Mouse (Mus musculus) left cerebral cortex, postnatal 25 days (tissue): Measurements from ENCODE around the gene Tspan11. TPM values are rescaled to one million over a fixed set of nuclear protein-coding genes. Genes with fewer than 3 reads are reported as not detected.
A peak's percentile ranks its signal among the peaks of the same experiment; 100 is the strongest.

ENCODE experiments used
- DNase-seq, 2 experiments: peaks; one replicate each; pipeline ENCODE4 v3.0.0; 2022; ENCODE audit warnings: low spot score in 2 of 2, mixed read lengths in 1 of 2
- intact Hi-C: fragments of 180-260 bp; cut with DNase I; formaldehyde crosslinking; loops from one replicate; pipeline ENCODE4 v1.15.1; 2025
- total RNA-seq, 2 experiments: library from RNA; stranded (reverse); gene quantifications; 2 replicates each; pipeline ENCODE4 v1.2.3; 2021

Gene Tspan11
- total RNA-seq, 2 experiments from 2014 or later = 8.9 to 9.0 TPM

GRCm38 (mm10) chr6:127921996-127922395 lies 34.6 kb downstream of the Tspan11 start:
- no peak for DNase-seq
- intact Hi-C loops = loop anchor here (5.0 kb wide), 1 partner anchor 70 kb away; no protein-coding TSS in a partner anchor

DNA sequence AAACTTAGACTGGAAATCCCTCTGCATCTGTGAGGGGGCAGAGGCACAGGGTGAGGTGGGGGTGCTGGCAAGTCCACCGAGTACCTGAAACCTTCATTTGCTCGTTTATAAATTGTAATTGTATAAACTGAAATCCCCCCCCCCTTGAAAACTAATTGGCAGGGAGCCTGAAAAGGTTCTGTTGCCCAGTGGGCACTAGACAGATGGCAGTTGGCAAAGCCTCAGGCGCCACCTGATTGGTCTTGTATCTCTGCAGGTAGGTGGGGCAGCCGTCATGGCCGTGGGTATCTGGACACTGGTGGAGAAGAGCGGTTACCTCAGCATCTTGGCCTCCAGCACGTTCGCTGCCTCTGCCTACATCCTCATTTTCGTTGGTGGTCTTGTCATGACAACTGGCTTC lies 35.9 kb downstream of the Tspan11 start:
- intact Hi-C loops = loop anchor here (5.0 kb wide), 1 partner anchor 71 kb away; no protein-coding TSS in a partner anchor
- DNase-seq = no peak

GRCm38 (mm10) chr6:127924750-127925149 lies 37.4 kb downstream of the Tspan11 start:
- DNase-seq = peak in 1 of 2 experiments; percentile 69
- intact Hi-C loops = loop anchor here (5.0 kb wide), 3 partner anchors 72 to 297 kb away; no protein-coding TSS in a partner anchor

GRCm38 (mm10) chr6:127925915-127926314 lies 38.5 kb downstream of the Tspan11 start:
- DNase-seq = peak; percentile 73 to 94

DNA sequence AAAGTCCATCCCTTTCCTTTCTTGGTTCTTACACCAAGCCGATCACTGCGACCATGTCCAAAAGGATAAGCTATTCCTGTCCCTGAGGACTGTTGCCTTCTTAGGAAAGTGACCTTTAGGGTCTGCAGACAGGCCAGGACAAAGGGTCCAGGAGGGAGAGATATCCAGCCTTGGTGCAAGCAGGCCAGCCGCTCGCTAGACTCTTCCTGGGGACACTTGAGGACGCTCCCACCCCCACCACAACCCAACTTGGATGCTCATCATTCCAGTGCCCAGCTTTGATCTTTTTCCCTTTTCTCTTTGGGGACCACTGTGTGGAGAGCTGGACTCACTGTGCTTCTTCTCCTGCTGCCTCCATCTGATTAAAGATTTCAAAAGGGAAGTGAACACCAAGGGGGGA lies 41.3 kb downstream of the Tspan11 start:
- intact Hi-C loops = loop anchor here (5.0 kb wide), 2 partner anchors 266 to 301 kb away; no protein-coding TSS in a partner anchor
- no peak for DNase-seq

More at GRCm38 (mm10) chr6:127925915-127926314, 38.5 kb downstream of the Tspan11 start:
- intact Hi-C loops = loop anchor here (1.0 to 5.0 kb wide), 3 partner anchors 157 to 299 kb away; partner anchors contain the start of gene Prmt8

DNA sequence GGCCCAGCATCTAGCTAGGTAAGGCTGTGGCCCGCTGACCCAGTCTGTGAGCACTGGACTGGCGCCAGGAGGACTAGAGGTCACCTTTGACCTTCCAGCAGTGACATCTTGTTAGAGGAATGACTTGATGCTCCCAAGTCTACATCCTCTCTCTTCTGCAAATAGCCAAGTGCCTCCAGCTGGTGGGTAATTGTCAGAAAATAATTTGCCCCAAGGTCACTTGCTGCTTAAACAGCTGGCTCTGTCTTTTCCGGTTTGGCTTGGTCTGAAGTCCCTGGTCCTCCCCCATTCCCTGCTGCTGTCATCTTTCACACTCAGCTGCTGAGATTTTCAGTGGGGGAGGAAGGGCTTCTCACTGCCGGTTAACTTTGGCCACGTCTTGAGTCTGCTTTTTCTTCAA lies 45.3 kb downstream of the Tspan11 start:
- intact Hi-C loops = no loop called here
- DNase-seq = peak in 1 of 2 experiments; percentile 70

DNA sequence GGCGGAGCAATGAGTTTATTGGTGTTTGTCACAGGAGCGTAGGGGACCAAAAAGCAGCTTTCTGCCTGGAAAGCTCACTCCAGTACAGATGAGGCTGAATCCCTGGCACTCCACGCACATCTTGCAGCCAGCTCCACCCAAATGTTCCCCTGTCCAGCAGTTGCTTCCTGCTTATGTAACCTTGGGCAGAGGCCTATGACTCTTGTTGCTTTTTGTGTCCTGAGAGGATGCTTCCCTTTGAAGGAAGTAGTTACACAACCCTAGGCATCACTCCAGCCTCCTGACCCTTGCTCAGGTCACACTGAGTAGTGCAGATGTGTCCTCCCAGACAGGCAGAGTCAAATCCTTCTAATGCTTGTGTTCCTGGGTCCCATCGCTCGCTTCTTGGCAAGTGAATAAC lies 46.5 kb downstream of the Tspan11 start:
- no peak for DNase-seq
- intact Hi-C loops = no loop called here

DNA sequence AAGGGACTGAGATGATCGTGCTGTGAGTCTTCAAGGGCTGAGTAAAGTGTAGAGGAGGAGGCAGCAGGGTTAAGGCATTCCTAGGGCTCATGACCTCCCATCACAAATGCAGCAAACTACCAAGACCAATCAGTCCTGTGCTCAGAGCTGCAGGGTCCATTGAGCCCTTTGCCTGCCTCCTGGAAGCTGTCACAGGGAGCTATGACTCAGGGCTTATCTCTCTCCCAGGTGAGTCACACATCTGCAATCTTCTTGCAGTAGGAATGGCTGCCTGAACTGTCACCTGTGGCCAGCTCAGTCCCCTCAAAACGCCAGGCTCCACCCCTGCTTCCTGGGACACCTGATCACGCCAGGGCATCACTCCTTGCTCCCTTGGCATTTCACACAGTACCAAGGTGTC lies 47.7 kb downstream of the Tspan11 start:
- intact Hi-C loops = no loop called here
- DNase-seq = no peak

- intact Hi-C loops = no loop called here
- no peak for DNase-seq
Measured at GRCm38 (mm10) chr6:127942421-127942820, 55.0 kb downstream of the Tspan11 start.

GRCm38 (mm10) chr6:127945725-127946124 lies 58.3 kb downstream of the Tspan11 start:
- peak; percentile 79 to 87 for DNase-seq
- intact Hi-C loops = loop anchor here (2.0 to 5.0 kb wide), 4 partner anchors 43 to 403 kb away; partner anchors contain the start of gene Prmt8

GRCm38 (mm10) chr6:127948656-127949055 lies 61.3 kb downstream of the Tspan11 start:
- intact Hi-C loops = loop anchor here (5.0 kb wide), 3 partner anchors 181 to 406 kb away; partner anchors contain the start of gene Prmt8

DNA sequence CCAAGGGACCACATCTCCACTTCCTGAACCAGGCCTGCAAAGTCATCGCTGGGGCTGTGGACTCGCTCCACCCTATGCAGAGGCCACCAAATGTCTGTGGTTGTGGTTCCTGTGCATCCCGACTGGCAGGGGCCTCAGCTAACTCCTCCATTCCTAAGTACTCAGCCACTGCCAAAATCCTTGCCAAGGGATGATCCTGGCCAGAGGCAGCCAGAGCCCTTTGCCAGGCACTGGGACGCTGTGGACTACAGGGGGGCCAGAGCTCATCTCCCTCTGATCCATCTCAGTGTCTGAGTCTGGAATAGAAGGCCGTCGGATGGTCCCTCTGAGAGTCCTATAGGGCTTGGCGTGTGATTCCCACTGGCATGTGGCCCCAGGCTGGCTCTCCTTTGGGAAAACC lies 62.5 kb downstream of the Tspan11 start:
- DNase-seq = no peak
- intact Hi-C loops = loop anchor here (5.0 kb wide), 3 partner anchors 183 to 408 kb away; partner anchors contain the start of gene Prmt8

More at GRCm38 (mm10) chr6:127948656-127949055, 61.3 kb downstream of the Tspan11 start:
- no peak for DNase-seq

DNA sequence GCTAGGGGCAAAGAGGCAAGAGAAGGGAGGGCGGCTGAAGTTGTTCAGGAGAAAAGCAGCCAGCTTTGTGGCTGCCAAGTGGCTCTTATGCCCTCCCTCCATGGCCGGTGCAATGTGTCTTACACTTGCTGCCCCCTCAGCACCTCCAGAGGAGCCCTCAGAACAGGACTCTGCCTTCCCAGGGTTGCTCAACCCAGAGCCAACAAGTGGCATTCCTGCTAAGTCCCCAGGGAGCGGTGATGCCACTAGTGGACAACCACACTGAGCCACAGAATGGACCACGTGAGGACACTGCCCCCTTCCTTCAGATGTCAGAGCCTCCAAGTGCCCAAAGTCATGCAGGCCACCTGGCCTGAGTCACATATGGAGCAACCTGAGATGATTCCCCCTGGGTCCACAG lies 65.7 kb downstream of the Tspan11 start:
- intact Hi-C loops = no loop called here
- no peak for DNase-seq

- DNase-seq = no peak
- intact Hi-C loops = no loop called here
Measured at GRCm38 (mm10) chr6:127956172-127956571, 68.8 kb downstream of the Tspan11 start.

DNA sequence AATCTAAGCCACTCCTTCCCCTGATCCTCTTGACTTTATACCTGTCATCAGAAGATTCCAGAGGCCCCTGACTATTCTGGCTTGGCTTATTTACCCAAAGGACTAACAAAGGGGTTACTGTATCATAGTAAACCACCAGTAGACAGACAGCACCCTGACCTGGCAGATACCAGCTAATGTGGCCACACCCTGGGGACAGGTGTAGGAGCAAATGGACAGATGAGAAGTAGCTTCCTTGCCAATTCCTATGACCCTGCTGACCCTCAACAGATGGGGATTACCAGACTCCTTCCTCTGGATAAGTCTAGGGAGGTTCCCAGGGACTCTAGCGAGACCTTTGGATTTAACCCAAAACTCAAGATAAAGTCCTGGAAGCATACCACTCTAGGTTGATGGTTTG lies 72.8 kb downstream of the Tspan11 start:
- intact Hi-C loops = no loop called here
- no peak for DNase-seq

DNA sequence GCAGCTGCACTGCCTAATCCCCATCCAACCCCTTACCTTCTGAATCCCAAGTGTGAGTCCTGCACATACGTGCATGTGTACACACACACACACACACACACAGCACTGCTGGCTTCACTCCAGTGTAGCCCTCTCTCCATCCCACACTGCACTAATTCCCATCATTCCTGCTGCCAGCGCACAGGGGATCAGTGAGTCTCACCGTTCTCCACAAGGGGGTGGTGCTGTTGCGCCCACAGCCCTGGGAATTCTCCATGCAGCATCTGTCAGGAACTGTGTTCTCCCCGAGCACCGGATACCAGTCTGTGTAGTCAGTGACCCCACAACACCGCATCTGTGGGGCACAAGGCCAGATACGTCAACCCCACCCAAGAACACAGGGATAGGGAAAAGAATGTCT lies 78.1 kb downstream of the Tspan11 start:
- DNase-seq = peak; percentile 62 to 79
- intact Hi-C loops = no loop called here

DNA sequence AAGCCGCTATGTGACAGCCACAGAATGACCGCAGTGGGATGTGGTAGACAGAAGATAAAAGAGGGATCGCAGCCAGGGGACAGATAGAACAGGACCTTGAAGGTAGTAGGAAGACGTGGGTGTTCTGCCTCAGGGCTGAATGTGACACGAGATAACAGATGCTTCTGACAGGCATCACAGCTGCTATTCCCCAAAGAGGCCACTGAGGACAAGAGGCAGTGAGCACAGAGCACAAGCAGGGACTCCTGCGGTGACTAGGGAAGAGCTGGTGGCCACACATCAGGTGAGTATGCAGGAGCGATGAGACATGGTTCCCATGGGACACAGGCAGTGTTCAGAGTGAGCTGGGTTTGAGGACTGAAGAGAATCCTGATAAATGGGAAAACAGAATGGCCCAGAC lies 82.3 kb downstream of the Tspan11 start:
- intact Hi-C loops = loop anchor here (1.0 to 2.0 kb wide), 3 partner anchors 63 to 176 kb away; no protein-coding TSS in a partner anchor
- no peak for DNase-seq

DNA sequence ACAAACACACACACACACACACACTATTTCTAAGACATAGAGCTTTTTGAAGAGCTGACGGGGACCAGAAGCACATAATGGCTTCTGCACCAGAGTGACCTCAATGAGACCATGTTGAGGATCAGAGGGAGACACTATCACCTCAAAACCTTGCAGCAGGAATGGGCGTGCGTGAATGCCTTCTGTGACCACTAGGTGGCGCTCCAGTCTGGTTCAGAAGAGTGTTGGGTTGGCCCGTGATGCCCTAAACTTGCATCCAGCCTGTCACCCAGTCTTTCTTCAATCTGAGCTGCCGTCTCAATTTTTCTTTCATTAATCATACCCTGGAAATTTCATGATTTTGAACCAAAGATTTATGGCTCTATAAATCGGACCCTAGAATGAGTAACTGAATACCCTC lies 82.7 kb downstream of the Tspan11 start:
- intact Hi-C loops = loop anchor here (1.0 to 2.0 kb wide), 3 partner anchors 63 to 175 kb away; no protein-coding TSS in a partner anchor
- DNase-seq = peak; percentile 83

- intact Hi-C loops = loop anchor here (1.0 to 2.0 kb wide), 3 partner anchors 62 to 174 kb away; no protein-coding TSS in a partner anchor
- DNase-seq = no peak
Measured at GRCm38 (mm10) chr6:127970848-127971247, 83.5 kb downstream of the Tspan11 start.

GRCm38 (mm10) chr6:127971931-127972330 lies 84.5 kb downstream of the Tspan11 start:
- intact Hi-C loops = loop anchor here (2.0 kb wide), 1 partner anchor 61 kb away; no protein-coding TSS in a partner anchor
- no peak for DNase-seq

GRCm38 (mm10) chr6:127973553-127973952 lies 86.2 kb downstream of the Tspan11 start:
- intact Hi-C loops = no loop called here
- no peak for DNase-seq
